Mouse (Mus musculus) cerebellum, adult 9-11 months (tissue): ENCODE measurements around the gene Grm1.

ENCODE experiments used
- DNase-seq: peaks from one replicate; pipeline ENCODE4 v3.0.0; 2022

The Grm1 gene

DNA sequence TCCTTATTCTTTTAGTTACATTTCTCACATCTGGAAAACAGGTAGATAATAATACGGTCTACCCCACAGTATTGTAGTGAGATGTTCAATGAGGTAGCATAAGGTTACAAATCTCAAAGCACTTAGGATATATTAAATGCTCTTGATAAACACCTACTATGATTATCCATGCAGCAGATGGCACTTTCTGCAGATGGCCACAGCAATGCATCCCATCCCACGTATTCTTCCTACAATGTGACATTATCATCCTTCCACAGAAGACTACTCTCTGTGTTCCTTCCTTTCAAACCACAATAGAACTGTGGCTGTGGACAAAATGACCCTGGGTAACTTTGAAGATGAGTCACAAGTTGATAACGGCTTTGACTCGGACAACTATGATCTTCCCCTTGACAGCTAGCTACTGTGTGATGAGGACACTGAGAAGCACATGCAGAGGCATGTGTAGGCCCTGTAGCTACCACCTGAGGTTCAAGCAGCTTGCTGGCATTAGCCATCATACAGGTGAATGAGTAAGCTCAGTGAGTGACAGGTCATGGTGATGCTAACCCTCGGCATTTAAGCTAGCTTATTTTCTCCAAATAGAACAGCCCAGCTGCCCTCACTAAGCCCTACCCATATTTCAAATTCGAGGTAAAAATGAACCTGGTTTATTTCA lies 117.5 kb downstream of the Grm1 start:
- no peak for DNase-seq

DNA sequence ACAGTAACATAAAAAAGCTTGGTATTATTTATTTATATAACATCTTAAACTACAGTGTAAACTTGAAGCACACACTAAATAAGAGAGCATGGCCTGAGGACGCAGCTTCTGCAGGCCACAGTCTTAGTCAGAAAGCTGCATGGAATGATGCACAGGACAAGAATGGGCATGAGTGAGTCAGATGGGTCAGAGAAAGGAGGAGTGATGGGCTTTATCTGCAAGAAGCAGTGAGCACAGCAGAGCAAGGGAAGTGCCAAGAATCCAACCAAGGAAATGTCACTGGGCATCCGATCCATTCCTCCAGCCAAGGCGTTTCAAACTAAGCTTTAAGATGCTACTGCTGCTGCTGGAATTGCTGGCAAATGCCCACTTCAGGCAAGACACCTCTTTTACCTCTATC lies 131.6 kb downstream of the Grm1 start:
- no peak for DNase-seq

DNA sequence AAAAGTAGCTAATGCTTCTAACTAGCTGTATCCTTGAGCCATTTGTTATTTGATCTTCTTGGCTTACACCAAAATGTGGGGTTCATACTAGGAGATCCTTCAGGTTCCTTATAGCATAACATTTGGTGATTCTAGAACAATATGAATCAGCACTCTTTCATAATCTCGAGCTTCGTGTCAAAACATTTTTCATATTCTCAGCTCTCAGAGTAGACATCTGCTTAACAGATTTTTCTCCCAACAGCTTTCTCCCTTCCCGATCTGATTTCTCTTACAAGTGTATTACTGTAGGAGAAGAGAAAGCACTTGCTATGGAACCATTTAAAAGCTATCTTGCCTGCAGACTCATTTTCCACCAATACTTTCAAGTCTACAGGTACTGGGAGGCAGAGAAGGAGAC lies 133.0 kb downstream of the Grm1 start:
- no peak for DNase-seq

DNA sequence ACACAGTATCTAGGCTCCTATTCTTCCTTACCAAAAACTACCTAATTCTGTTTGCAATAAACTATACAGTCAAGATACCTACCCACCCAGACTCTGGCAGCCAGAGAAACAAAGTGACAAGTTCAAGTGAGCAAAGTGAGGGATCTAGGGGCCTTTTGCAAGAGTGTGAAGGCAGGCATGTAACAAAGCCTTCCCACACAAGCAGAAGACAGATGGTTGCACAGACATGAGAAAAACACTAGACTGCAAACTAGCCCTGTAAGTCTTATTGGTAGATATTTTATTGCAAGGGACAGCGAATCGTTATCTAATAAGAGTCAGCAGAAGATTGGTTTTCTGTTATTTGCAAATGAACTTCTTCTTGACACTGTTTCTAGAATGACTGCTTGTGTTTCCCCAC lies 134.6 kb downstream of the Grm1 start:
- DNase-seq = no peak

DNA sequence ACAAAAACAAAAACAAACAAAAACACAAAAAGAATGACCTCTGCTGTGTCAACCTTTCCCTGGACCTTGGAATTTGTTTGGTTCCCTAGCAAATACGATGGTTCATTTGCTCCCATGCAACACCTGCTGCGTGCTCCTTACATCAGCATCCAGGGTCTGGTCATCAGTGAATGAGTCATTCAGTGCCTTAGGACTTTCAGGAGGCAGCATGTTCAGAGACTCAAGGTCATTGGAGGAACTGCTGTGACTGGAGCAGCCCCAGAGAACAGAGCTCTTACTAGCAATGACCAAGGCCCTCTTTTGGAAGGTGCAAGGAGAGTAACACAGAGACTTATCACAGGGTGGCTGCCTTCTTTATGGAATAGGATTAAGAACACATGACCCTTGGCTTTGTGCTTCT lies 138.2 kb downstream of the Grm1 start:
- DNase-seq = no peak

DNA sequence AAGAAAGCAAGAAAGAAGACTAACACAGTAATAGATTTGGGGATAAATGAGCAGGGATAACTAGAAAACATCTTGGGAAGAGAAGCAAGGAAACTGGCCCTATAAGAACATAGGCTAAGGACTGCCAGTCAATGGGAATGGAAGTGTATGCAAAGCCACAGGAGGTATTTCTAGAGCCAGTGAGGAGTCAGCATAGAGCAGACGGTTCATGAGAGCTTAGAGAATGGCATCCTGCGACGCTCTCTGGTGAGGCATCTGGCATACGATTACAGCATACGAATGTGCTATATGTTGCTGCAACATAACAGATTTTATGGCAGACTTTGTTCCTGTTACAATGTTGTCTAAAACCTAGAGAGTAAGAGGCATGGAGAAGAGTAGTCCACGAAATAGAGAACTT lies 139.9 kb downstream of the Grm1 start:
- DNase-seq = peak; percentile 34

DNA sequence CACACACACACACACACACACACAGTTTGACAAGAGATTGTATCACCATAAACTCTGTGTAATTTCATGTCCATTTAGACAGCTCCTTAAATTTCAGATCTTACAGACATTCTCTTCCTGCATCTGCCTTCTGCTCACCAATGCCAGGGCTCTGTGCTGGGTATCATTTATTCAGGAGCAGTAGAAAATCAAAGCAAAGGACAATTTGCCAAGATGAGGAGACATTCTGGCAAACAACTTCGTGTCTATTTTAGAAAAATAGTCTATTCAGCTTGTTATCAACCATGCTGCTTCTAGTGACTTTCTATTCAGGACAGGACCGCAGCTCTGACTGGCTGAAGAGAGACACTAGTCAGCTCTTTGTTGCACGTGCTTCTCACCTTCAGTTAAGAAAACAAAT lies 146.3 kb downstream of the Grm1 start:
- no peak for DNase-seq

- DNase-seq = no peak
Observed at GRCm38 (mm10) chr10:10929672-10930071, 152.5 kb downstream of the Grm1 start.

- no peak for DNase-seq
Observed at GRCm38 (mm10) chr10:10928798-10929366, 153.3 kb downstream of the Grm1 start.

DNA sequence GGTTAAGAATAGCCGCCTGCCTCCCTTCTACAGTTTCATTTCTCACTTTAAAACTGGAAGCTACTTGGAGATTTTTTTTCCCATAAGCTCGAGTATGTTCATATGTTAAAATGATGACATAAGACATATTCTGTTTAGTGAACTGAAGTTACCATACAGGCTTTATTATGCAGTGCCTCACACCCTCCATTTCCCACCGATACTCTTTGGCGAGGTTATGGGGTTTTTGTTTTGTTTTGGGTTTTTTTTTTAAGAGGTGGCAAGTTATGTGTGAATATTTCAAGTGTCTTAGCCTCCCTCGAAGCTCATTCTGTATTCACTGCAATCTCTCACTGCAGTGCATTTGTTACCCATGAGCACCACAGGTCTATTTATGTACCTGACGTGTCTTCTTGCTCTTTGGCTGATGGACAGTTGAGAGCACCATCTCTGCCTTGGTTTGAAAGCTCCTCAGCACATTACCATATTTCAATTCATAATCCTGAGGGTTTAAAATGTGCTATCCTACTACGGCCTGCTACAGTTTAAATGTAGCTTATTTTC lies 164.2 kb downstream of the Grm1 start:
- DNase-seq = no peak

DNA sequence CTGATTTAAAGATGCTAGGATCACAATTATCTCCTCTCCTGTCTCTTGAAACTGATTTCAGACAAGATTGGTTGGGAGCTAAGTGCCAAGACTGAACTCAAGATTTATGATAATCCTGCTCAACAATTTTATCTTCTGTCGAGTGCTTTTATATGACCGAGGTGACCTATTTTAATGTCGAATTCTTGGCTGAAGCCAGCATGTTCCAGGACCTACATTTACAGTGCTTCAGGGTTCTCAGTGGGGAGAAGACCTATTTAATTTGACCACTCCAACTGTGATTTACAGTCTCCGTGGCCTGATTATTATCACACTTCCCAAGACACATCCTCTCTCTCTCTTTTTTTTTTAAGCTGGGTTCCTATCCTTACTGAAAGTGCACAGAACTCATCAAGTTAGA lies 168.5 kb downstream of the Grm1 start:
- peak; percentile 53 for DNase-seq

DNA sequence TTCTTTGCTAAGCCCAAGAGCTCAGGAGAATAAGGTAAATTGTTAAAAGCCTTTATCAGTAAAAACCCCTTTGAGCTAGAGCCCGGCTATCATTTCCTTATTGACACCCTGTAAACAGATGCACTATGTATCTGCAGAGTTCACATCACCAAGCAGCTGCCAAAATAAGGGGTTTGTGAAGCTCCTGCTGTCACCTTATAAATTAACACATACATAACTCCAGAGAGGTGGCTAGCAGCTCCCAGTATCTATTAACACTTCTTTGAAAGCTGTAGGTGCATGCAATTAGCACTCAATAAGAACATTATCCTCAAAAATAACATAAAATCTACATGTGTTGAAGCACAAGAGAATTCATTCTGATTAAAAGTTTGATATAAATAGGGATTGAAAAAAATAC lies 191.9 kb downstream of the Grm1 start:
- no peak for DNase-seq

DNA sequence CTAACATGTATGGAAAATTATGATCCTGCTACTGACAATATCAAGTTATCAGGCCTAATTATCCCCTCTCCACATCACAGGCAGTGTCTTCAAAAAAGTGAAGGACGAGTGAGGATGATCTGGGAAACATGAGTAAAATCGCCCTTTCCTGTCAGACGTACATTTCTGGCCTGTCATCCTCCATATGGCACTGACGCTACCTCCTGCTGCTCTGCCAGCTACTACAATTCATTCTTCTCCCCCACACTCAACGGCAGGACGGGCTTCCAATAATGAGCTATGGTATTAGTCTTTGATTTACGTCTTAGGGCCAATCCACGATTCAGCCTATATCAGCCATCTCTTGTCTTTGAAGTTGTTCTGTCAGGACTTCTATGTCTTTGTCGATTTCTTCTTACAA lies 193.6 kb downstream of the Grm1 start:
- DNase-seq = peak; percentile 63

- no peak for DNase-seq
Observed at GRCm38 (mm10) chr10:10884992-10885391, 197.2 kb downstream of the Grm1 start.

GRCm38 (mm10) chr10:10872142-10872541 lies 210.0 kb downstream of the Grm1 start:
- no peak for DNase-seq

DNA sequence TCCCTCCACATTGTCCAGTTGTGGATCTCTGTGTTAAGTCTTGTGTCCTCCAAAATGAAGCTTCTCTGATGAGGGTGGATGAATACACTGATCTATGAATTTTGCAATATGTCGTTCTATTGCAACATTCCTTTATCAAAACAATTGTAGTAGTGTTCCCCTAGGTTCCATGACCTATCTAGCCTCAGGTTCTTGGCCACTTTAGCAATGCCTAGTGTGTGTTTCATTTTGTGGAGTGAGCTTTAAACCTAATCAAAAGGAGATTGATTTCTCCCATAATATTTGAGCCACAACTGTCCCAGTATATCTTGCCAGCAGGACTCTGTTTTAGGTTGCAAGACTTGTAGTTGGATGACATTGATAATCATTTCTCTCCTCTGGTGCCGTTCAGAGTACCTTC lies 211.9 kb downstream of the Grm1 start:
- DNase-seq = no peak

DNA sequence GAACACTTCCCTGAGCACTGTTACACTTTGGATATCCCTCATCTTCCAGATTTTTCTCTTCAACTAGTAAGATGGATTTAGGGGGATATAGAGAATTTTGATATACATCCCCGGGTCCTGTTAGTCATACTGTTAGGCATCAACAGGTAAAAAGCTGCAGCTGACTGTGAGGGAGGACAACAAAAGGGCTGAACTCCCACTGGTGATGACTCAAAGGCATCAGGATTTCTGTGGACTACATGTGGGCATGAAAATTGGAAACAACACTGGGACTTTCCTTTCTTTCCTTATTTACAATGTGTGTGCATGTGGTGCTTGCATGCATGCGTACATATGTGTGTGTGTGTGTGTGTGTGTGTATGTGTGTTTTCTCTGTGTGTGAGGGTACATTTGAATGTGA lies 215.9 kb downstream of the Grm1 start:
- DNase-seq = no peak

DNA sequence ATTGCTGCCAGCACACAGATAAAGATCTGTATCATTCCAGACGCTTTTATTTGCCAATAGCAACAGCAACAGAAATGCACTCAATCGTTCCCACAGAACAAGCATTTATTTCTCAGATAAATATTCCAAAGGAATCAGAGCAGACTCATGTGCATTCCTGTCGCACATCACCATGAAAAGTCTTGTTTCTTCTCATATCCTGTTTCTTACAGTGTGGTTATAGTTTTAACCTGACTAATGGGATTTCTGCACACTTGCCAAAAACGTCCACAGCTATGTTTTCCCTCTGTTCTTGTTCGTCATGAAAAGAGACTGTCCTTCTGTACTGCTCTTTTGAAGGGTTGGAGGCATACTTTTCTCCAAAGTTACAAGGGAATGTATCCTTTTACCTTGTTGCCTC lies 217.4 kb downstream of the Grm1 start:
- DNase-seq = no peak

GRCm38 (mm10) chr10:10847376-10848286 lies 234.5 kb downstream of the Grm1 start:
- peak; percentile 85 for DNase-seq

DNA sequence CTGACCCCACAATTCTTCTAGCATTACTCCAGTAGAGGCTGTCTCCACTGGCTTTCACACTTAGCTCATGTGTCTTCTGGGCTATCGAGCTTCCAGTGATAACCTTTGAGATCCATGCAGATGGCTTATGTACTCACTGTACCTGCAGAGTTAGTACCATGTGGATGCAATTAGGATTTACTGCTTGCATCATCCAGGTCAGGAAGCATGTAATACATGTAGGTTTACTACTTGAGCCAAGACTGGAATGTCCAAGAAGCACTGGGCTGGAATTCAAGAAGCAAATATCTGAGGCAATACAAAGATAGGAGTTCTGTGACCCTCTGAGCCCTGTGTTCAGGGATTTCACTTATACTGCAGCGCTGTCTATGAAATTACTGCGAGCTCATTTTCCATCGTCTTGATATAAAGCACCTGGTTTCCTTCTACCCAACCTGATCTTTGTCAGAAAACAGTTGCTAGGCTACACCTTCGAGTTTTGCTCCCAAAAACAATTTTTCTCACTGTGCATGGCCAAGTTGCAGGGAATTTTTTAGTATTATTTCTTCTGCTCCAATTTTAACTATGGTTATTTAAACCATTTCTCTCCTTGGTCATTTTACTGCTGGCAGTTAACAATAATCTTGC lies 237.0 kb downstream of the Grm1 start:
- no peak for DNase-seq

DNA sequence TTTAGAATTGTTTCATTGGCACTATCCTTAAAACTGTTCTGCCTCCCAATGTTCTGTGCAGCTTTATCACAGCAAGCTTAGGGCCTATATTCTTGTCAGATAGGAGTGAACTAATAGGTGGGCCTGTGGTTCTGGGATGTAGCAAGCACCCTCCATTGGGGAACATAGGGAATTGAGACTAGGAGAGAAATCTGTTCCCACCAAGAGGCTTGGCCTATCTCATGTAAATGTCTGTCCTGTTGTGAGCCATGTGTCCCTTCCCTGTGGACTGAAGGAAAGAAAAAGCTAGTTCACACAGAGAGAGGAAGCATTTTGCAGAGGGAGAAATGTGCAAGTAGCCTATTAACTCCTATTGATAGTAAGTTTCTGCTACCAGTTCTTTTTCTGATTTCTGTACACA lies 246.8 kb downstream of the Grm1 start:
- no peak for DNase-seq

GRCm38 (mm10) chr10:10834828-10835227 lies 247.3 kb downstream of the Grm1 start:
- no peak for DNase-seq

- DNase-seq = no peak
Observed at GRCm38 (mm10) chr10:10831141-10831540, 251.0 kb downstream of the Grm1 start.
